ENCODE assay signal across 8 mouse cellular contexts in the genomic region with DNA sequence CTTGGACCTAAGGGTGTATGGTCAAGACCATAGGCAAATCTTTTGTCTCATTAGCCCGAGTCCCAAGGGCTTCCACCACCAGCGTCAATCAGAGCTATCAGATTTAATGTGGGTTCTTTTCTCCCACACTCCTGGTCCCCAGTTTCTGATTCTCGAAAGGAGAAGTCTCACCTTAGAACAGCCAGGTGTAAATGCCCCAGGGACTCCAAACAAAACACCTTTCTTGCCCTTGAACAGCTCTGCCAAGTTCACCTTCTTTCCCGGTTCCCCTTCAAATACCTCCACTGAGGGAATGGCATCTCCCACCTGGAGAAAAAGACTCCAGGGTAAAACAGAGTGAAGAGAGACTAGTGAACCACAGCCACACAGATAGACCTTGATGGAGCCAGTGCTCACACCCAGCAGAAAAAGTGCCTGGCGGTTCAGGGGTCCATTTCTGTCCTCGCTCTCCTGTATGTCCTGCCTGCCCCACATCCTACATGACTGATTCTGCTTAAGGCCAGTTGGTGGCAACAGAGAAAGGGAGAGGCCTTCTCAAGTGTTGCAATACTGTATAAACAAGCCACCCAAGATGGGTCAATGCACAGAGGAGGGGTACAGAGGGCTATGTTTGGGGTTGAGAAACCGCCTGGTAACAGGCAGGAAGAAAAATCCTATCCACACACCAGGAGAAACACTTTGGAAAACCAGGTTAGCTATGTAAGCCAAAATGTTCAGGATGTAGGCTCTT. TPM values are rescaled to one million over a fixed set of nuclear protein-coding genes. Genes with fewer than 3 reads are reported as not detected.
DNase-seq lines count a peak whose midpoint lies in the region; ATAC-seq and TF ChIP-seq lines count a peak whose summit lies in the region.

No protein-coding gene starts in this region.

- no peak for ATAC-seq in cerebellum, adult (ENCODE audit: insufficient number of reproducible peaks, low FRiP score, low TSS enrichment)
- no peak for ATAC-seq in hindbrain, embryonic 11.5 days (ENCODE audit: low FRiP score)
- ATAC-seq in lung, embryonic 16.5 days (ENCODE audit: low read depth) = no peak

- 0 out of 2 replicates have a peak overlapping the region, but pooled peaks have one; percentile 2 for H3K9ac ChIP-seq in ES-E14 (ENCODE audit: insufficient read depth, low read depth, low read length, poor library complexity, severe bottlenecking)
- H3K9ac ChIP-seq in hindbrain, embryonic 11.5 days (ENCODE audit: low read depth, low read length) = no peak overlapping the region; the same call in 1 of the 2 replicates
- H3K9ac ChIP-seq in lung, embryonic 16.5 days (ENCODE audit: low read length) = peak overlapping the region; percentile 66

- in situ Hi-C loops in ES-E14 (cut with MboI; ENCODE audit: low sequenced_read_pairs in 2 of 2, unreplicated experiment in 2 of 2) = no loop called here

- H3K4me1 ChIP-seq in ES-E14 (ENCODE audit: control insufficient read depth in 2 of 2, insufficient read depth in 2 of 2, low read length in 2 of 2, poor library complexity in 1 of 2) = peaks cover 0 to 4% of the 10 kb centered on the region in 2 experiments; a peak in 2 of 4 replicates
- H3K4me1 ChIP-seq in hindbrain, embryonic 11.5 days (replicated peaks; ENCODE audit: control insufficient read depth, insufficient read depth, low read length) = peaks cover 12% of the 10 kb centered on the region
- peaks cover 17% of the 10 kb centered on the region for H3K4me1 ChIP-seq in lung, embryonic 16.5 days (replicated peaks; ENCODE audit: control insufficient read depth, insufficient read depth, low read length)

- 90% methylated on average over 7 of the region's 7 CpGs for WGBS in hindbrain, embryonic 11.5 days
- WGBS in lung, embryonic 16.5 days = 76% methylated on average over 7 of the region's 7 CpGs

- H3K36me3 ChIP-seq in ES-E14 (ENCODE audit: control insufficient read depth, insufficient read depth, low read length, poor library complexity, severe bottlenecking) = peaks cover 34% of the 10 kb centered on the region
- peaks cover 10% of the 10 kb centered on the region for H3K36me3 ChIP-seq in hindbrain, embryonic 11.5 days (ENCODE audit: control insufficient read depth, insufficient read depth, low read length)
- peaks cover 16% of the 10 kb centered on the region for H3K36me3 ChIP-seq in lung, embryonic 16.5 days (ENCODE audit: control insufficient read depth, insufficient read depth, low read length)

- H3K27me3 ChIP-seq in hindbrain, embryonic 11.5 days (ENCODE audit: control insufficient read depth, insufficient read depth, low read length) = no peaks in the 10 kb centered on the region
- no peaks in the 10 kb centered on the region for H3K27me3 ChIP-seq in lung, embryonic 16.5 days (ENCODE audit: control insufficient read depth, insufficient read depth, low read depth, low read length)

- no peak overlapping the region for H3K27ac ChIP-seq in ES-E14 (ENCODE audit: insufficient read depth, low read depth, low read length, poor library complexity, severe bottlenecking)
- no peak overlapping the region for H3K27ac ChIP-seq in hindbrain, embryonic 11.5 days (ENCODE audit: low read depth, low read length)
- H3K27ac ChIP-seq in lung, embryonic 16.5 days (ENCODE audit: low read length) = 0 out of 2 replicates have a peak overlapping the region, but pooled peaks have one; percentile 99

- H3K4me3 ChIP-seq in ES-E14 (ENCODE audit: insufficient read depth in 1 of 2, low read depth in 1 of 2, low read length in 2 of 2, poor library complexity in 1 of 2, severe bottlenecking in 1 of 2) = no peak overlapping the region
- no peak overlapping the region for H3K4me3 ChIP-seq in hindbrain, embryonic 11.5 days (ENCODE audit: low read depth, low read length)
- H3K4me3 ChIP-seq in lung, embryonic 16.5 days (ENCODE audit: low read length) = peak overlapping the region; percentile 67

- H3K4me2 ChIP-seq in hindbrain, embryonic 11.5 days (replicated peaks; ENCODE audit: low read depth, low read length) = peak overlapping the region; percentile 73
- peak overlapping the region; percentile 75 for H3K4me2 ChIP-seq in lung, embryonic 16.5 days (ENCODE audit: low read depth, low read length)

- H3K9me3 ChIP-seq in ES-E14 (ENCODE audit: control insufficient read depth, insufficient read depth, low read depth, low read length) = no peaks in the 10 kb centered on the region
- no peaks in the 10 kb centered on the region for H3K9me3 ChIP-seq in hindbrain, embryonic 11.5 days (ENCODE audit: control insufficient read depth, low read length)
- H3K9me3 ChIP-seq in lung, embryonic 16.5 days (ENCODE audit: control insufficient read depth, low read length) = no peaks in the 10 kb centered on the region

- DNase-seq in cerebellum, adult 11-12 months = peak; percentile 36
- DNase-seq in ES-E14 (ENCODE audit: low read depth, low spot score) = no peak
- no peak for DNase-seq in hindbrain, embryonic 11.5 days (ENCODE audit: low spot score)
- DNase-seq in Muller cell, postnatal 12 days (ENCODE audit: inconsistent ontology term) = no peak
- no peak for DNase-seq in natural killer cell, adult 2 months (ENCODE audit: low spot score in 2 of 2)
- DNase-seq in cerebellum, adult 9-11 months = no peak

TF ChIP-seq in ES-E14, 5 proteins besides CTCF, POLR2A, EP300 and RAD21:
- no peak for TF ChIP-seq HCFC1 (IDR thresholded peaks at IDR 0.05; ENCODE audit: borderline replicate concordance, insufficient read depth, low read length)
- TF ChIP-seq ZC3H11A (IDR thresholded peaks at IDR 0.05; ENCODE audit: borderline replicate concordance, low read depth, low read length) = no peak
- TF ChIP-seq CHD2 (IDR thresholded peaks at IDR 0.05; ENCODE audit: low read depth, low read length) = no peak
- no peak for TF ChIP-seq MAFK (IDR thresholded peaks at IDR 0.05; ENCODE audit: insufficient read depth, low read depth, low read length)
- TF ChIP-seq ZNF384 (IDR thresholded peaks at IDR 0.05; ENCODE audit: low read depth, low read length) = no peak

RNA-seq across cellular contexts. Expression of gene Trmt112, which starts 1.5 kb away (rescaled TPM):
- 90.7 and 105 TPM in 2 replicates for total RNA-seq in ES-E14 (2012; rRNA removed)
- 142 and 147 TPM in 2 replicates for polyA plus RNA-seq in hindbrain, embryonic 11.5 days (2014; fragmentation: Nextera tagmentation; extraction: Ambion mirVana)
- polyA plus RNA-seq in lung, embryonic 16.5 days (2015; fragmentation: Nextera tagmentation; extraction: Ambion mirVana) = 136 and 137 TPM in 2 replicates

RNA-seq across cellular contexts. Expression of gene Prdx5, which starts 1.9 kb away (rescaled TPM):
- 51.6 and 59.0 TPM in 2 replicates for total RNA-seq in ES-E14 (2012; rRNA removed)
- 126 and 138 TPM in 2 replicates for polyA plus RNA-seq in hindbrain, embryonic 11.5 days (2014; fragmentation: Nextera tagmentation; extraction: Ambion mirVana)
- polyA plus RNA-seq in lung, embryonic 16.5 days (2015; fragmentation: Nextera tagmentation; extraction: Ambion mirVana) = 283 and 302 TPM in 2 replicates

RNA-seq across cellular contexts. Expression of gene Esrra, which starts 13.6 kb away (rescaled TPM):
- 23.1 and 30.1 TPM in 2 replicates for total RNA-seq in ES-E14 (2012; rRNA removed)
- 4.1 and 5.0 TPM in 2 replicates for polyA plus RNA-seq in hindbrain, embryonic 11.5 days (2014; fragmentation: Nextera tagmentation; extraction: Ambion mirVana)
- polyA plus RNA-seq in lung, embryonic 16.5 days (2015; fragmentation: Nextera tagmentation; extraction: Ambion mirVana) = 8.5 and 9.9 TPM in 2 replicates

RNA-seq across cellular contexts. Expression of gene Catsperz, which starts 17.2 kb away (rescaled TPM):
- 9.4 and 14.9 TPM in 2 replicates for total RNA-seq in ES-E14 (2012; rRNA removed)
- polyA plus RNA-seq in hindbrain, embryonic 11.5 days (2014; fragmentation: Nextera tagmentation; extraction: Ambion mirVana) = 0.54 TPM in 1 of 2 replicates, not detected in the other
- 2.5 TPM in 2 replicates for polyA plus RNA-seq in lung, embryonic 16.5 days (2015; fragmentation: Nextera tagmentation; extraction: Ambion mirVana)

RNA-seq across cellular contexts. Expression of gene Kcnk4, which starts 26.3 kb away (rescaled TPM):
- total RNA-seq in ES-E14 (2012; rRNA removed) = 2.3 and 4.4 TPM in 2 replicates
- polyA plus RNA-seq in hindbrain, embryonic 11.5 days (2014; fragmentation: Nextera tagmentation; extraction: Ambion mirVana) = 0.18 and 0.49 TPM in 2 replicates
- 0.21 and 0.96 TPM in 2 replicates for polyA plus RNA-seq in lung, embryonic 16.5 days (2015; fragmentation: Nextera tagmentation; extraction: Ambion mirVana)
